Mouse (Mus musculus) spleen, adult 2 months (tissue): ENCODE results near the gene Hexim2.

ENCODE experiments used
- CTCF ChIP-seq: fragments of 200-500 bp; IDR thresholded peaks from 2 replicates; pipeline ENCODE4 v1.5.1; 2011; ENCODE audit warnings: mild to moderate bottlenecking, inconsistent platforms; ENCODE audit not compliant: insufficient read depth, insufficient read length, insufficient replicate concordance; ENCODE audit errors: extremely low read depth
- POLR2A ChIP-seq: fragments of 200-500 bp; IDR thresholded peaks from 2 replicates; pipeline ENCODE4 v1.6.1; 2011; ENCODE audit warnings: low read depth, low read length, inconsistent platforms

- no peak for TF ChIP-seq CTCF
- no peak for TF ChIP-seq POLR2A
These were observed 48.2 kb downstream of the Hexim2 start for GRCm38 (mm10) chr11:103180426-103180825.
